Mouse (Mus musculus) frontal cortex, adult 2 months (tissue): ENCODE data around the gene Cela1. TPM values are rescaled to one million over a fixed set of nuclear protein-coding genes. Genes with fewer than 3 reads are reported as not detected.

ENCODE experiments used
- DNase-seq, 2 experiments: peaks; one replicate each; pipeline ENCODE4 v3.0.0; 2022; ENCODE audit warnings: low spot score in 1 of 2; ENCODE audit errors: extremely low spot score in 1 of 2
- polyA plus RNA-seq: library from polyadenylated mRNA; depleted of rRNA; stranded (reverse); fragments of >200 nt; gene quantifications from 2 replicates; pipeline ENCODE4 v1.2.3, GENCODE M21; 2012; rRNA removed

Gene Cela1
- polyA plus RNA-seq, 1 experiment = 6.7 TPM

DNA sequence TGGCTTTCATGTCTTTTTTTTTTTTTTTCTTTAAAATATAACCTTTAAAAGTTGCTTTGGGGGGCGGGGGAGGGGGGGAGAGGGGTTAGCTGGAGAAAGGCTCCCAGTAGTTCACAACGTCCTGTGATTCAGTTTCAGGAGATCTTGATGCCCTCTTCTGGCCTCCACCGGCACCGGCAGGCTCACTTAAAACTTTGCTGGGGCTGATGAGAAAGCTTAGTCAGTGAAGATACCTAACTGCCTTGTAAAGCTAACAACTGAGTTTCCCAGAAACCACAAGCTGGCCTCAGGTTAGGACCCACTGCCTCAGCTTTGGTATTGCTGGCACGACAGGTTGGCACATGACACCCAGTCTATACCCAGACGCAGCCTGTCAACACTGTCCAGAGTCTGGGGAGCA is 50.1 kb downstream of the Cela1 start:
- DNase-seq = no peak

DNA sequence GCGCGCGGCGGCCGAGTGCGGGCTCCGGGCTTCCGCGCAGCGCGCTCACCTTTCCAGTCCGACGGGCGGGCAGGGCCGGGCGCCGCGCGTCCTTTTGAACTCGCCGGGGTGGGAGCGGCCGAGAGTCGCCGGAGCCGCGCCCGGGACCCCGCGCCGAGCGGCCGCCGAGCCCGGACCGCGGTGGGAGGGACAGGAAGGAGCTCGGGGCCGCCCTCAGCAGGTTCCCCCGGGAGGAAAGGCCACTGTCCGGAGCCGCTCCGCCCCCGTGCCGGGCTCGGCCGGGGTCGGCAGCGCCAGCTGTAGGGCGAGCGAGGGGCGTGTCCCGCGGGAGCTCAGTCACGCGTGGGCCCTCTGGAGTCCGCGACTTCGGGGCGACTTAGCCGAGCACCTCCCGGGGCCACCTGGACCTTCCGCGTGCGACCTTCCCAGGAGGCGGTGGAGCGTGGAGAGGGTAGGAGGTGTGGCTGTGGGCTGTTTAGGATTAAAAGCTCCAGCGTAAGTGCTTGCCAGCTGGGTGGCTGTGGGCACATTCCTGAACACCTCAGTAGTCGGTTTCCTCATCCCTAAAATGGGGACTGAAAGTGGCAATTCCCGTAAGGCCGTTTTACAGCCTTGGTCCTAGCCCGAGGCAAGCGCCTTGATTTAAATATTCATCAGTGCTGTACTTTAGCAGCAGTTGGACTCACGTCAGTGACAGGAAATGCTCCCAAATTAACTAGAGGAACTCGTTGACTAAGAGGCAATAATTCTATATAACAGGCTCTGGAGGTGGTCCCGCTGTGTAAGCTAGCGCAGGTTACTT is 50.8 kb downstream of the Cela1 start, which contains the start of gene Smagp:
Gene Smagp (minus strand): TSS at position 241 of the 802 bp plus-strand sequence.
- no peak for DNase-seq

DNA sequence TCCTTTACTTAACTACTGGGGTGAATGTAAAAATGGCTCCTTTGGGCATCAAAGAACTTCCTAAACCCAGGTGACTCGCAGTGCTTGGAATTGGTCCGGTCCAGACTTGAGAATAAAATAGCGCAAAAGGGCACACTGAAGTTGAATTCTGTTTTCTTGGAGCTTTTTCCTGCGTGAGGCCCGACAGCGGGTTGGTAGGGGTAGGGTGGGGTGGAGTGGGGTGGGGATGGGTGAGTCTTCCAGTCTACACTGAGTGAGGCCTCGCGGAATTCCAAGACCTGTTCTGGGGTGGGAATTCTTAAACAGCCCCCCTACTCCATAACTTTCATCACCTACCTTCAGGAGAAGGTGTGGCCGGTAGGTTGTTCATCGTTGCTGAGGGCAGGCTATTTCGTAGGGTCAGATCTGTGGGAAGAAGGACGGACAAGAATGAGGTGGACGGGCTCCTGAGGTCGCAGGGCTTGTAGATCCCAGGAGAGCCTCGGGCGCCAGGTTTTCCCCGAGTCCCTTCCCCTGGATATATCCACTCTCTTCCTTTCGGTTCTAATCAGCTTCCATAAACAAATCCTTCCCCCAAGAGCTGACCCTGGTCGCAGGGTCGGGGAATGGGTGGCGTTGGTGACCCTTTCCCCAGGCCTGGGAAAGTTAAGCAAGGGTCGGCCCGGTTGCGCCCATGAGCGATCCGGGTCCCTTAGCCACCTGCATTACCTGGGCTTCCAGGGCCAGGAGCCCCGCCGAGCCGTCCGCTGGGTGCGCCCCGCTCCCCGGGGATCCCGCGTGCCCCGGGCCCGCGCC is 51.7 kb downstream of the Cela1 start:
- DNase-seq = no peak

DNA sequence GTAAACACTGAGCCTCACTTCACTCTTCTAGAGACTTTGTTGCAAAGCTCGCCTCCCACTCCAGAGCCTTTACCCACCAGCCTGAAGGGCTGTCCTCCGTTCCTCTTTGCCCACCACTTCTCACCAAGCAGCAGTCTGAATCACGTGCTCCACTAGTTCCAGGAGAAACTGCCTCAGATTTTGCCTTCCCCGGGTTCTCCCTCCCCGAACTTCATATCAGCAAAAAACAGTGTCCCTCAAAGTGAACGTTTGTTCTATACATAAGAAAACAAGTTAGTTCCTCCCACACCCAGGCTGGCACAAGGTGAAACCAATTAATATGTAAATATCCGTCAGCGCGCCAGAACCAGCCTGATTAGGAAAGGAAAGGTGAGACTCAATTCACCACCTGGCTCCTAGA is 52.5 kb downstream of the Cela1 start:
- no peak for DNase-seq

DNA sequence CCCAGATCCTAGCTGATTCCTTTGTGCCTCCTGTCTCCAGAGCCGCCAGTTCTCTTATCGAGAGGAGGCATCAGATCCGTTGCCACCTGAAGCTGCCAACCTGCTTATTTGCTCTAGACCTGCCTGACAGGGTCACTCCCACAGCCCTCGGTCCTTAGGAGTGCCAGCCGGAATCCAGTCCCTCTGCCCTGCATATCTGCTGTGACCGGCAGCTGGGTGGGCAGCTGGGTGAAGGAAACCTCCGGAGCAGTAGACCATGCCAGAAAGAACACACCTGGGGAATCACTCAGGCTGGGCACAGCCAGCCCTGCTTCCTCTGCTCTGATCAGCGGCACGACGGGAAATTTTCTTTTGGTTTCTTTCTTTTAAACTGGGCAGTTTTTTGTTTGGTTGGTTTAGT is 54.4 kb downstream of the Cela1 start:
- no peak for DNase-seq

DNA sequence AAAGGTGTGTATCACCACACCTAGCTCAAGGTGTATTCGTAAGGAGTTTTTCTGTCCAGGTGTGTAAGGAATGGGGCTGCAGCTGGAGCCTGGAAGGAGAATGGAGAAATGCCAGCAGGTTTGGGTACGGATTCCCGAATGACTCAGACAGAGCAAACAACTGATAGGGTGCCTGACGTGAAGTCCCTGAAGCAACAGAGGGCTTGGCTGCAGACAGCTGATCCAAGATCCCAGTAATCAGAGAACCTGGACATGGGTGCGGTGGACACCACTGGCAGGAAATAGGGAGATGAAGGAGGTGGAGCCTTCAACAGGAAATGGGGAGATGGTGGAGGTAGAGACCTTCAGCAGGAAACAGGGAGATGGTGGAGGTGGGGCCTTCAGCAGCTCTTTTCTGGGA is 55.4 kb downstream of the Cela1 start:
- DNase-seq = no peak

DNA sequence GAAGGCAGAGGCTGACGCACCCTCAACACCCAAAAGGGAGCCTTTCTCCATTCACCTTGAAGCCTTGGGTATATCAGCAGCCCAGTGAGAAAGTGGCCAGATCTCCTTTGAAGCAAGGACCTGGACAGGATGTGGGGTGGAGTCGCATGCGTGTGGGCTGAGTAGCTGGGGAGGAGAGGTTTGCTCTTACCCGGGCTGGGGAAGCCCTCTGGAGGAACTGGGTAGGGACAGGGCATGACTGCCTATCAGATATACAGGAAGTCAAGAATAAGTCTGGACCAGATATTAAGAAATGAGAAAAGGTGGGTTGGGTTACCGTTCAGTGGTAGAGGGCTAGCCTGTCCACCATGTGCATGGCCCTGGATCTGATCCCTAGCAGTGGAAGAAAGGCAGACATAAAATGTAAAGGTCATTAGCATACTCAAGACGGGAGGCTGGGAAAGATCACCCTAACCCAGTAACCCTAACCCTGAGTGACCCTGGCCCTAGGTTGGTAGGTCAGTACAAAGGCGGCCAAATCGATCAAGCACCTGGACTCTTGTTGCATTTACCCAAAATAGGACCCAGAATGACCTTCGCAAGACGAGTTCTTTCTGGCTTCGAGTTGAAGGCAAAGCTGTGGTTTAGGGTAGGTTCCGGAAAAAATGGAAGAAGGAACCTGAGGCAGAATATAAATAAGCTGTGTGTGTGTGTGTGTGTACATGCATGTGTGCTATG is 56.1 kb downstream of the Cela1 start:
- no peak for DNase-seq

DNA sequence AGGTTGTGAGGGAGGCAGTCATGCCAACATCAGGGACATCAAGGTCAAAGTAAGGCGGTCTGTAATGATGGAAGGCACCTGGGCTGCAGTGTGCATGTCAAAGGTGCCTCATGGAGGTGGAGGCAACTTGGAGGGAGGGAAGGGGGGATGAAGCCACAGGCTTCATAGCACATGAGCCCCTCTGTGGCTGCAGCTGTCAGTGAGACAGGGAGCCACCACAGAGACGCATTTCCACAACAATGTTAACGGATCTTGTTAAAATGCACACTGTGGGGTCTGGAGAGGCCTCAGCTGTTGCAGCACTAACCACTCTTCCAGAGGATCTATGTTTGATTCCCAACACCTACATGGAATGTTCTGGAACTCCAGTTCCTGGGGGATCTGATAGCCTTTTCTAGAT is 57.6 kb downstream of the Cela1 start:
- DNase-seq = no peak

DNA sequence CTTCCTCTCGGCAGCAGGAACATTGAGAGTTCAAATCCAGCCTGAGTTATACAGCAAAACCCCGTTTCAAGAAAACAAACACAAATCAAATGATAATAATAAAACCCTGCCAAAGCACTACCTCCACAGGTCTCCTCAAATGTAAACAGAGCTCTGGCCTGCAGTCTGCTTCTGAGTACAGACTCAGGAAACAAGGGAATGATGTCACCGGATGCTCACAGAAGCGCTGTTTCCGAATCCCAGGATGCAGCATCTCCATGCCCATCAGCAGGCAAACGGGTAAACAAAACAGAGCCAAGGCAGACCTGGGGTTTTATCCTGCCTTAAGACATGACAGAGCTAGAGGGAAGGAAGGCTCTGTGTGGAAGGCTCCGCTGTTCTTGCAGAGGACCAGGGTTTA is 58.9 kb downstream of the Cela1 start:
- DNase-seq = no peak

DNA sequence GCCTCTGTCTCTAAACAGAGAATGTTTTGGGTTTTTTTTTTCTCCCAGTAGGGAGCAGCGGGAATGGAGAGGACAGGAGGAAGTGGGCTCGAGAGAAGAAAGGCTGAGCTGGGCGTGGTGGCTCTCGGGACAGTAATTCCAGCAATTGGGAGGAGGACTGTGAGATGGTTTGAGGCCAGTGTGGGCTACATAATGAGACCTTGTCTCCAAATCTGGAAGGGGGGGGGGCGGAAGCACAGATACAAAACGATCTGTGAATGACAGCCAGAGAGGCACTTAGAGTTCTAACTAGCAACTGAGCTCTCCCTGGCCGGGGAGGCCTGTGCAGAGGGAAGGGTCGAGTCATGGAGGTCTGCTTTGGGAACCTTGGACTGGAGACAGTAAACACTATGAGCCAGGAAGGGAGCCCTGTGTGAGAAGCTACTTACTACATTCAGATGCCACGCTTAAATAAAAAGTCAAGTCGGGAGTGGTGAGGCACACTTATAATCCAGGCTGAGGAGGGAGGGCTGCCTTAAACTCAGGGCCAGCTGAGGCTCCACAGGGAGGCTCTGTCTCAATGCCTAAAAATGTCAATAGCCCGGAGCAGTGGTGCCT is 59.8 kb downstream of the Cela1 start:
- DNase-seq = no peak

DNA sequence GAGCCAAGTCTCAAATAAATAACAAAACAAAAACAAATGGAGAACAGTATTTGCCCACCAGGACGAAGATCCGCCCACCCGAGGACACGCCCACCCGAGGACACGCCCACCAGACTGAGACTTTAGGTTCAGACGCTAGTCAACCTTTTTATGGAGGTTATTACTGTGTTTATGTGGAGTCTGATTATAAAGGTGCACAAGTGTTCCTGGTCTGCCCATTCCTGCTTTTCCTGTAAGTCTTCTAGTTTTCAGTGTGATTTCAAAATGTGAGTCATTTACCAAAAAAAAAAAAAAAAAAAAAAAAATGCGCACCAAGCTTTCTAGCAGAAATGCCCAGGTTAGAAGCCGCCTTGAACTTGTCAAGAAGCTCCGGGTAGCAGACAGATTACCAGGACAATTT is 60.4 kb downstream of the Cela1 start:
- DNase-seq = no peak

DNA sequence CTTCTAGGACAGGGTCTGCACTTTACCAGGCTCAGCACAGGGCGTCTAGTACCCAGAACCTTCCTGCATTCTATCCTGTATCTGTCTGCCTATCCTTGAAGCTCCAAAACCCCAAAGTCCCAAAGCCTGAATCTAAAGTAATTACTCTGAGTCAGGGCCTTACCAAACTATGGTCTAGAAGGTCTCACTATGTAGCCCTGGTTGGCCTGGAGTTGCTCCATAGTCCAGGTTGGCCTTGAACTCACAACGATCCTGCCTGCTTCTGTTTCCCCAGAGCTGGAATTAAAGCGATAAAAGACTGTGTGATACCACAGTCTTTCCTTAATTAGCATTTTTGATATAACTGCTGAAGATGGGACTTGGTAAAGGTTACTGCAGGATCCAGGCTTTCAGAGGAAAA is 63.3 kb downstream of the Cela1 start:
- no peak for DNase-seq

Other genes starting within 250 kb of the Cela1 start
- gene Letmd1, start 218.9 kb downstream of the Cela1 start, polyA plus RNA-seq = 92.5 and 101 TPM in 2 replicates
- 23.9 and 24.1 TPM in 2 replicates for gene Csrnp2, start 192.4 kb downstream of the Cela1 start, polyA plus RNA-seq
- 20.8 and 22.3 TPM in 2 replicates for gene Tfcp2, start 135.9 kb downstream of the Cela1 start, polyA plus RNA-seq
- 101 and 105 TPM in 2 replicates for gene Pou6f1, start 87.9 kb downstream of the Cela1 start, polyA plus RNA-seq
- gene Dazap2, start 72.6 kb downstream of the Cela1 start, polyA plus RNA-seq = 210 and 220 TPM in 2 replicates
- gene Smagp, start 51.0 kb downstream of the Cela1 start, polyA plus RNA-seq = 4.5 and 5.3 TPM in 2 replicates
- 7.1 and 8.2 TPM in 2 replicates for gene Bin2, start 18.4 kb downstream of the Cela1 start, polyA plus RNA-seq
- gene Galnt6, start 41.5 kb upstream of the Cela1 start, polyA plus RNA-seq = 3.6 and 3.8 TPM in 2 replicates
- gene Slc4a8, start 73.8 kb upstream of the Cela1 start, polyA plus RNA-seq = 31.1 and 35.4 TPM in 2 replicates
- 81.3 and 89.0 TPM in 2 replicates for gene Scn8a, start 181.9 kb upstream of the Cela1 start, polyA plus RNA-seq